Mouse (Mus musculus): ENCODE measurements around the gene Dnah8.

The Dnah8 gene

DNA sequence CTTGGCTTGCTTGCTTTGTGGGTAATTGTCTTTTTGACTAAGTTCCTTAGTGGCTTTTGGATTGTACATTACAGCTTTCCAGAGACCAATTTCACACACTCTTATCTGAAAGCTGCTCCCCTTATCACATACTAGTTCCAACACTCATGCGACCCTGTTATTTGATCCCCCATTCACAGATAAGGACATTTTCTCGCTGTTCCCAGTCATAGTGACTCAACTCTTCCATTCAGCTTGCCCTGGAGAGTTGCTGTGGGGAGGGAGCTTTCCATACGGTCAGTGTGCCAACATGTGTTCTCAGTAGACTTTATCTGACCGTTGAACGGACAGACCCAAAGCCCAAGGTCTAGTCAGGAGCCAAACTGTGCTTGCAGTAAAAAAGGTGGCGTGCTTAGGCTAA lies 197.0 kb downstream of the Dnah8 start:
- no peak for DNase-seq (ENCODE audit: low spot score in 2 of 2)

DNA sequence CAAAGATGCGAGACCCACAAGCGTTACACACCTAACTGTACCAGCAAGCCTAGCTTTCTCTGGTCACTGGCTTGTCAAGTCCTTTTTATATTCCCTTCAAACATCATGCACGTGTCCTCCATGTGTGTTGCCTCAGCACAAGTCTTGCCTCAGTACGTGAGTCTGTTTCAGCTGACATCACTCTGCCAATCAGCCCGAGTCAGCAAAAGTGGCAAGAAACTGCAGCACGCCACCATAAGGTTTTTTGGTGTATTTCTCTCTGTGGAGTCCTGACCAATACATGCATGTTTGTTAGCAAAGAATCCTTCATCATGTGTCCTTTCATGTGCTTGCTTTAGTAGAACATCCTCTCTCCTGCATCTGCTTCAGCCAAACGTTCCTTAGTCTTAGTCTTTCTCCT lies 200.3 kb downstream of the Dnah8 start:
- DNase-seq (ENCODE audit: low spot score in 2 of 2) = no peak

DNA sequence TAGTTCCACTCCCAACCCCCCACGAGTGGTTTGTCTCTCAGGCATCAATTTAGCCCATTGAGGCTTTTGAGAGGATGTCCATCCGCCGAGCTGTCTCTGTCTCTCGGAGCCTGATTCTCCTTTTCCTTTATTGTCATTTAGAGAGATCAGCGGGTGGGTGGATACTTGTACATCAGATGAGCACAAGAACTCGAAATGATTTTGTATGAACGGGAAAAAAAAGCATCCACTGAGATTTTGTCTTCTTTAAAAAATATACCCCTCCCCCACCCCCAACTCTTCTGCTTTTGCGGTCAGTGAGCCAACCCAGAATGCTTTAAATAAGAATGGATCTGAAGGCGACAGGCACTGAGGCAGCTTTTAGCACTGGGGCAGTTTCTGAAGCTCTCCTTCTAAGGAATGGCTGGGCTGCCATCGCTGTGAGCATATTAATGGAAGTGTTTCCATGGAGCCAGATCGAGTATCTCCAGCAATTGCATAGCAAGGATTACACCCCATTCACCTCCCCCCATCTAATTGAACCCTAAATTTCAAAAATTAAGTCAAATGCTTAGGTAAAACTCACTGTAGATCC lies 201.7 kb downstream of the Dnah8 start:
- DNase-seq (ENCODE audit: low spot score in 2 of 2) = peak in 1 of 2 experiments; percentile 17

DNA sequence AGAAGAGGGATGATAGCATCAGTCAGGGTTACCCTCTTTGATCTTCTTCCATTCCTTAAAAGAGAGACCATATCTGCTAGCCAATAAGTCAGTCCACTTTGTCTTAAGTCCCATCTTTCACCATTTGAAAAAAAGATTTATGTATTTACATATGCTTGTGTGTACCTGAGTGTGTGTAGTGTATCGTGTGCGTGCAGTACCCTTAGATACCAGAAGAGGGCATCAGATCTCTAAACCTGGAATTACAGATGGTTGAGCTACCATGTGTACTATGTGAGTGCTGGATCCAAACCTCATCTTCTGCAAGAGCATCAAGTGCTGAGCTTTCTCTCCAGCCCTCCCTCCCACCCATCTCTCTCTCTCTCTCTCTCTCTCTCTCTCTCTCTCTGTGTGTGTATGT lies 207.0 kb downstream of the Dnah8 start:
- DNase-seq (ENCODE audit: low spot score in 2 of 2) = no peak

- DNase-seq (ENCODE audit: low spot score in 2 of 2) = no peak
These were observed 211.3 kb downstream of the Dnah8 start for GRCm38 (mm10) chr17:30835419-30835818.

- DNase-seq (ENCODE audit: low spot score in 2 of 2) = no peak
These were observed 212.9 kb downstream of the Dnah8 start for GRCm38 (mm10) chr17:30837031-30837430.

DNA sequence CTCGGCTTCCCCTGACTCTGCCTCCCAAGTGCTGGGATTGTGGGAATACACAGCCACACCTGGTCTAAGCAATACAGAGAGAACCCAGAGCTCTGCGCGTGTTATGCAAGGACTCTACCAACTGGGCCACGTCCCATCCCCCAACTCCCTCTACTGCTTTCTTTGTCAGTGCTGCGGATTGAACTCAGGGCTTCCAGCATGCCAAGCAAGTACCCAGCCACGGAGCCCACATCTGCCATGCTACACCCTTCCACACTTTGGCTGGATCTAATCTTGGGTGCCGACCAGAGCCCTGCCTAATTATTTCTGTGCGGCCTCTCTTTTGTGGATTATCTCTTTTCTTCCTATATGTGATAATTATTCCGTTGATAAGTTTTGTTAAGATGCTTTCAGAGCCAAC lies 215.9 kb downstream of the Dnah8 start:
- peak in 1 of 2 experiments; percentile 16 for DNase-seq (ENCODE audit: low spot score in 2 of 2)

DNA sequence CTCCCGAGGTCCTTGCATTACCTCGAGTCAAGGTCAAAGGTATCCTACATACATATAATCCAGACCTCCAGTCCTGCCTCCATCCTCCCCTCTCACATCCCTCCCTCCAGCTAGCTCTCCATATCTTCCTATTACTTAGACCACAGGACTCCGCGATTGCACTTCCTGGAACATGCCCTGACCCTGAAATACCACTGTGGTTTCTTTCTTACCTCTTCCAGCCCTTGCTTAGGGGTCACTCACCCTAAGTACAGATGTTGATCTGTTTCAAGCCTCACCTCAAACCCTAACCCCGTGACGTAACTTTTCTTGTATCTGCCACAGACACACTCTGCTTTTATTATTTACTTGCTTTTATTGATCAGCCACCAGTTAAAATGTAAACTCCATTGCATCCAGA lies 218.2 kb downstream of the Dnah8 start:
- DNase-seq (ENCODE audit: low spot score in 2 of 2) = no peak

- DNase-seq (ENCODE audit: low spot score in 2 of 2) = peak in 1 of 2 experiments; percentile 34
These were observed 220.2 kb downstream of the Dnah8 start for GRCm38 (mm10) chr17:30844321-30844791.

- no peak for DNase-seq (ENCODE audit: low spot score in 2 of 2)
These were observed 223.3 kb downstream of the Dnah8 start for GRCm38 (mm10) chr17:30847498-30847897.

GRCm38 (mm10) chr17:30848086-30848485 lies 223.9 kb downstream of the Dnah8 start:
- no peak for DNase-seq (ENCODE audit: low spot score in 2 of 2)

GRCm38 (mm10) chr17:30848804-30849203 lies 224.7 kb downstream of the Dnah8 start:
- DNase-seq (ENCODE audit: low spot score in 2 of 2) = no peak

DNA sequence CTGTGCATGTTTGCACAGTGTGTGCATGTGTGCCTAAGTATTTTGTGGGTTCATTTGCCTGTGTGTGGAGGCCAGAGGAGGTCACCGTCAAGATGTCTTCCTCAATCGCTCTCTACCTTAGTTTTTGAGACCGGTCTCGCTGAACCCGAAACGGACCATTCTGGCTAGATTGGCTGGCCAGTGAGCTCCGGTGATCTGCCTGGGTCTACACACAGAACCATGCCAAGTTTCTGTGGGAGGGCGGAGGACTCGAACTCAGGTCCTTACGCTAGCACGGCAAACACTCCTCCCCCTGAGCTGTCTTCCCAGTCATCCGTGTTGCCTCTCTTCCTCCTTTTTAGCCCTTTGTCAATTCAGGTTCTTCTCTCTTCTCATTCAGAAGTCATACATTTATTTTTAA lies 225.7 kb downstream of the Dnah8 start:
- DNase-seq (ENCODE audit: low spot score in 2 of 2) = no peak

- no peak for DNase-seq (ENCODE audit: low spot score in 2 of 2)
These were observed 228.2 kb downstream of the Dnah8 start for GRCm38 (mm10) chr17:30852345-30852744.

DNA sequence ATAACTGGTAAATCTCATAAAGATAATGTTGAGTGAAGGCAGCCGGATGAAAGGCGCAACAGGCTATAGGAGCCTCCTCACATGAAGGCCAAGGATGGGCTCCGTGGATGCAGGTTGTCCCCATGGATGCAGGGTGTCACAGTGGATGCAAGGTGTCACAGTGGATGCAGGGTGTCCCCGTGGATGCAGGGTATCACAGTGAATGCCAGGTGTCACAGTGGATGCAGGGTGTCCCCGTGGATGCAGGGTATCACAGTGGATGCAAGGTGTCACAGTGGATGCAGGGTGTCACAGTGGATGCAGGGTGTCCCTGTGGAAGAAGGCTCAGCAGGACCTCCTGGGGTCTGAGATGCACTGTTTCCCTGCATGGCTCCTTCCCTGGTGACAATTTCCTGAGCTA lies 233.2 kb downstream of the Dnah8 start:
- DNase-seq (ENCODE audit: low spot score in 2 of 2) = no peak

DNA sequence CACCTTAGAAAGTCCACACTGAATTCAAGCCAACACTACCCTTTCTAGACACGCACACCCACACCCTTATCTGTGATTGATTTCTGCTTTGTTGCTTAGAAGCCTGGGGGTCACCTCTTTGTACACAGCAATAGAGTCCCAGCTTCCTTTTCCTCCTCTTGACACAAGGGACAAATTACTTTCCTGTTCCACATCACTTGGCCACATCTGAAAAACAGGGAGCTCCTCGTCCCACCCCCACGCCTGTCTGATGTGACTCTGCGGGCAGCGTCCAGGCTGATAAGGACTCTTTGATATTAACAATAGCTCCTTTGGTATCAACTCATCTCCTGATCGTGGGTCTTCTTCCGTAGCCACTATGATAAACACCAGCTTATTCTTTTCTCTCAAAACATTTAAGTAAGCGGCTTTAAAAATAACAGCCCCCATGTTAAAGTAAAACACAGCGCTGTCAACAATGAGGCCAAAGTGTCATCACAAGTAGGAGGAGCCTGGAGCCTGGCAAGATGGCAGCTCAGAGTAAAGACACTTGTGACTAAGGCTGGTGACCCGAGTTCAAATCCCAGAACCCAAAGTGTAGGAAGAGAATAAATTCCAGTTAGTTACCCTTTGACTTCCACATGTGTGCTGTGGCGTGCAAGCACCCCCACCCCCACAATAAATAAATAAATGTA lies 234.6 kb downstream of the Dnah8 start:
- no peak for DNase-seq (ENCODE audit: low spot score in 2 of 2)

- DNase-seq (ENCODE audit: low spot score in 2 of 2) = no peak
These were observed 235.9 kb downstream of the Dnah8 start for GRCm38 (mm10) chr17:30859989-30860585.

- DNase-seq (ENCODE audit: low spot score in 2 of 2) = no peak
These were observed 236.5 kb downstream of the Dnah8 start for GRCm38 (mm10) chr17:30860606-30861005.

- no peak for DNase-seq (ENCODE audit: low spot score in 2 of 2)
These were observed 242.1 kb downstream of the Dnah8 start for GRCm38 (mm10) chr17:30866281-30866680.

- DNase-seq (ENCODE audit: low spot score in 2 of 2) = no peak
These were observed 242.8 kb downstream of the Dnah8 start for GRCm38 (mm10) chr17:30866966-30867365.

- DNase-seq (ENCODE audit: low spot score in 2 of 2) = no peak
These were observed 246.9 kb downstream of the Dnah8 start for GRCm38 (mm10) chr17:30871040-30871439.

DNA sequence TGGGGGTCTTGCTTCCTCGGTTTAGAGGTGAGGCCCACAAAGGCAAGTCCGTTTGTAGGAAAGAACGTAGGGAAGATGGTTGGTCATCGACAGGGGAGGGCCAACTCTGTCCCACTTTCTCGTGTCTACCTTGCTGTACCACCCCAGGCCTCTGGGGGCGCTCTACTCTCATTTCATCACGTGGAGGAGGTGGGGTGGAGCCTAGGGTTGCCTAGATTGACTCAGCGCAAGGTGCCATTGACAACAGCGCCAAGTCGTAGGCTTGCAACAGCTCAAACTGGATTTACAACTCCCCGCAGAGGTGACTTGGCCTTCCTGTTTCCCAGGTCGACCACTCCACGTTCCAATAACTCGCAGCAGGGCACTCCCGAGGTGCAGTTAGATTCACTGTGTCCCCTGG lies 250.1 kb downstream of the Dnah8 start:
- no peak for DNase-seq (ENCODE audit: low spot score in 2 of 2)

- no peak for DNase-seq (ENCODE audit: low spot score in 2 of 2)
These were observed 253.3 kb downstream of the Dnah8 start for GRCm38 (mm10) chr17:30877456-30877855.

Data from left cerebral cortex, adult 9 months (tissue).